Mouse (Mus musculus) hindbrain, embryonic 12.5 days (tissue): ENCODE data around the gene Rnf123. TPM values are rescaled to one million over a fixed set of nuclear protein-coding genes. Genes with fewer than 3 reads are reported as not detected.

Experiments used
- ATAC-seq: fragments of 200-750 bp; cut with Nextera tagmentation; 2 replicates; pipeline ENCODE4 v1.8.0; 2017; ENCODE audit warnings: moderate TSS enrichment; ENCODE audit not compliant: low FRiP score
- H3K27ac ChIP-seq: fragments of 300-500 bp; sonication (generic); 2 replicates; pipeline ENCODE4 v1.5.1; 2016; ENCODE audit warnings: mild to moderate bottlenecking
- H3K27me3 ChIP-seq: fragments of 300-500 bp; sonication (generic); 2 replicates; pipeline ENCODE4 v1.6.1; 2016; ENCODE audit warnings: mild to moderate bottlenecking
- H3K36me3 ChIP-seq: fragments of 300-500 bp; sonication (generic); 2 replicates; pipeline ENCODE4 v1.6.1; 2016; ENCODE audit warnings: mild to moderate bottlenecking
- H3K4me1 ChIP-seq: fragments of 300-500 bp; sonication (generic); 2 replicates; pipeline ENCODE4 v1.6.1; 2016
- H3K4me2 ChIP-seq: fragments of 300-500 bp; sonication (generic); replicated peaks from 2 replicates; pipeline ENCODE4 v1.6.1; 2016; ENCODE audit warnings: mild to moderate bottlenecking
- H3K4me3 ChIP-seq: fragments of 300-500 bp; sonication (generic); 2 replicates; pipeline ENCODE4 v1.5.1; 2016; ENCODE audit warnings: mild to moderate bottlenecking
- H3K9ac ChIP-seq: fragments of 300-500 bp; sonication (generic); 2 replicates; pipeline ENCODE4 v1.6.1; 2016; ENCODE audit warnings: mild to moderate bottlenecking, moderate library complexity
- H3K9me3 ChIP-seq: fragments of 300-500 bp; sonication (generic); replicated peaks from 2 replicates; pipeline ENCODE4 v1.6.1; 2016; ENCODE audit warnings: mild to moderate bottlenecking
- WGBS: fragments of 180-500 bp; shearing (Covaris S2); methylation state at CpG from one replicate; pipeline ENCODE4 v1.1.7; 2016; 5-methylcytosine and 5-hydroxymethylcytosine counted together
- polyA plus RNA-seq: library from polyadenylated mRNA; unstranded; fragments of >200 nt; fragmentation: Nextera tagmentation; extraction: Ambion mirVana; gene quantifications from 2 replicates; pipeline ENCODE4 v1.2.1, GENCODE M21; 2016

The Rnf123 gene
- polyA plus RNA-seq, 1 experiment from 2014 or later, result 40.7 TPM

GRCm38 (mm10) chr9:108117143-108117542 is 34.0 kb upstream of the Rnf123 start:
- Histone ChIP-seq H3K9ac (0 out of 2 replicates have a peak overlapping the region, but pooled peaks have one; percentile 5), H3K9me3 (no peaks in the 10 kb centered on the region), H3K36me3 (peaks cover 52% of the 10 kb centered on the region), H3K4me3 (no peak overlapping the region), H3K27me3 (peaks cover 22% of the 10 kb centered on the region), H3K4me2 (no peak overlapping the region), H3K27ac (no peak overlapping the region), H3K4me1 (peaks cover 7% of the 10 kb centered on the region; the same call in 1 of the 2 replicates)
- no peak for ATAC-seq
- 56% methylated on average over 4 of the region's 4 CpGs for WGBS

GRCm38 (mm10) chr9:108115290-108116077 is 32.3 kb upstream of the Rnf123 start:
- no peak overlapping the region for H3K9ac ChIP-seq
- peaks cover 27% of the 10 kb centered on the region for H3K27me3 ChIP-seq
- H3K4me3 ChIP-seq, result no peak overlapping the region
- peaks cover 61% of the 10 kb centered on the region for H3K36me3 ChIP-seq
- WGBS, result 69% methylated on average over 43 of the region's 43 CpGs
- H3K4me2 ChIP-seq, result no peak overlapping the region
- peaks cover 15% of the 10 kb centered on the region for H3K4me1 ChIP-seq
- ATAC-seq, result no peak
- no peak overlapping the region for H3K27ac ChIP-seq
- no peaks in the 10 kb centered on the region for H3K9me3 ChIP-seq

GRCm38 (mm10) chr9:108112719-108113340 is 29.7 kb upstream of the Rnf123 start:
- Histone ChIP-seq H3K9ac (no peak overlapping the region), H3K4me3 (no peak overlapping the region), H3K4me2 (no peak overlapping the region), H3K4me1 (peaks cover 8% of the 10 kb centered on the region), H3K27ac (no peak overlapping the region), H3K36me3 (peaks cover 68% of the 10 kb centered on the region), H3K9me3 (no peaks in the 10 kb centered on the region), H3K27me3 (peaks cover 27% of the 10 kb centered on the region)
- WGBS, result 92% methylated on average over 18 of the region's 18 CpGs
- ATAC-seq, result no peak

GRCm38 (mm10) chr9:108111593-108112121 is 28.5 kb upstream of the Rnf123 start:
- Histone ChIP-seq H3K4me2 (peak overlapping the region; percentile 38), H3K9me3 (no peaks in the 10 kb centered on the region), H3K27me3 (peaks cover 27% of the 10 kb centered on the region), H3K4me1 (peaks cover 8% of the 10 kb centered on the region), H3K27ac (no peak overlapping the region), H3K36me3 (peaks cover 66% of the 10 kb centered on the region), H3K4me3 (no peak overlapping the region; the same call in 1 of the 2 replicates), H3K9ac (0 out of 2 replicates have a peak overlapping the region, but pooled peaks have one; percentile 27)
- 75% methylated on average over 17 of the region's 17 CpGs for WGBS
- no peak for ATAC-seq

GRCm38 (mm10) chr9:108111101-108111592 is 28.0 kb upstream of the Rnf123 start:
- Histone ChIP-seq H3K4me3 (peak overlapping the region; percentile 23), H3K27ac (0 out of 2 replicates have a peak overlapping the region, but pooled peaks have one; percentile 17), H3K4me2 (peak overlapping the region; percentile 38), H3K27me3 (peaks cover 27% of the 10 kb centered on the region), H3K9ac (0 out of 2 replicates have a peak overlapping the region, but pooled peaks have one; percentile 27), H3K9me3 (no peaks in the 10 kb centered on the region), H3K4me1 (peaks cover 8% of the 10 kb centered on the region), H3K36me3 (peaks cover 65% of the 10 kb centered on the region)
- no peak for ATAC-seq
- 17% methylated on average over 22 of the region's 22 CpGs for WGBS

GRCm38 (mm10) chr9:108110160-108110559 is 27.0 kb upstream of the Rnf123 start:
- WGBS, result 84% methylated on average over 16 of the region's 16 CpGs
- Histone ChIP-seq H3K4me3 (no peak overlapping the region), H3K4me1 (peaks cover 16% of the 10 kb centered on the region), H3K36me3 (peaks cover 61% of the 10 kb centered on the region), H3K27ac (no peak overlapping the region), H3K9me3 (no peaks in the 10 kb centered on the region), H3K4me2 (no peak overlapping the region), H3K27me3 (peaks cover 26% of the 10 kb centered on the region), H3K9ac (no peak overlapping the region)
- no peak for ATAC-seq

GRCm38 (mm10) chr9:108107867-108108266 is 24.7 kb upstream of the Rnf123 start:
- WGBS, result 94% methylated on average over 16 of the region's 16 CpGs
- Histone ChIP-seq H3K4me3 (no peak overlapping the region), H3K9ac (no peak overlapping the region), H3K9me3 (no peaks in the 10 kb centered on the region), H3K4me2 (no peak overlapping the region), H3K27ac (no peak overlapping the region), H3K4me1 (peaks cover 23% of the 10 kb centered on the region), H3K27me3 (peaks cover 18% of the 10 kb centered on the region), H3K36me3 (peaks cover 47% of the 10 kb centered on the region)
- no peak for ATAC-seq

GRCm38 (mm10) chr9:108106090-108106489 is 22.9 kb upstream of the Rnf123 start:
- Histone ChIP-seq H3K36me3 (peaks cover 52% of the 10 kb centered on the region), H3K9ac (no peak overlapping the region)

GRCm38 (mm10) chr9:108105549-108105863 is 22.4 kb upstream of the Rnf123 start:
- peaks cover 51% of the 10 kb centered on the region for H3K36me3 ChIP-seq
- peak overlapping the region; percentile 12; the same call in 1 of the 2 replicates for H3K27ac ChIP-seq
- no peaks in the 10 kb centered on the region for H3K9me3 ChIP-seq
- H3K9ac ChIP-seq, result peak overlapping the region; percentile 36
- 0 out of 2 replicates have a peak, but pooled peaks cover 6% of the 10 kb centered on the region for H3K27me3 ChIP-seq
- peaks cover 15% of the 10 kb centered on the region for H3K4me1 ChIP-seq
- ATAC-seq, result no peak
- WGBS, result 71% methylated on average over 12 of the region's 12 CpGs
- 0 out of 2 replicates have a peak overlapping the region, but pooled peaks have one; percentile 34 for H3K4me2 ChIP-seq
- no peak overlapping the region for H3K4me3 ChIP-seq

More at GRCm38 (mm10) chr9:108106090-108106489, 22.9 kb upstream of the Rnf123 start:
- H3K27ac ChIP-seq, result no peak overlapping the region
- no peak overlapping the region for H3K4me2 ChIP-seq
- 88% methylated on average over 23 of the region's 23 CpGs for WGBS
- no peaks in the 10 kb centered on the region for H3K9me3 ChIP-seq
- no peak overlapping the region for H3K4me3 ChIP-seq
- no peak for ATAC-seq
- peaks cover 20% of the 10 kb centered on the region for H3K4me1 ChIP-seq
- 0 out of 2 replicates have a peak, but pooled peaks cover 9% of the 10 kb centered on the region for H3K27me3 ChIP-seq

GRCm38 (mm10) chr9:108104766-108105548 is 21.8 kb upstream of the Rnf123 start:
- Histone ChIP-seq H3K9ac (peak overlapping the region; percentile 36), H3K36me3 (peaks cover 45% of the 10 kb centered on the region), H3K4me2 (peak overlapping the region; percentile 34), H3K27ac (peak overlapping the region; percentile 12; the same call in 1 of the 2 replicates), H3K9me3 (no peaks in the 10 kb centered on the region), H3K4me3 (no peak overlapping the region), H3K27me3 (0 out of 2 replicates have a peak, but pooled peaks cover 6% of the 10 kb centered on the region), H3K4me1 (peaks cover 15% of the 10 kb centered on the region)
- 35% methylated on average over 31 of the region's 31 CpGs for WGBS
- ATAC-seq, result peak; percentile 35

GRCm38 (mm10) chr9:108099619-108100018 is 16.5 kb upstream of the Rnf123 start:
- H3K4me2 ChIP-seq, result no peak overlapping the region
- H3K27ac ChIP-seq, result no peak overlapping the region
- 73% methylated on average over 8 of the region's 8 CpGs for WGBS
- H3K4me1 ChIP-seq, result peaks cover 9% of the 10 kb centered on the region
- H3K27me3 ChIP-seq, result no peaks in the 10 kb centered on the region
- no peak for ATAC-seq
- no peak overlapping the region for H3K9ac ChIP-seq
- no peaks in the 10 kb centered on the region for H3K9me3 ChIP-seq
- H3K36me3 ChIP-seq, result peaks cover 43% of the 10 kb centered on the region
- no peak overlapping the region for H3K4me3 ChIP-seq
